Mouse (Mus musculus) left cerebral cortex, postnatal 14 days (tissue): Measurements from ENCODE around the gene Creb1. TPM values are rescaled to one million over a fixed set of nuclear protein-coding genes. Genes with fewer than 3 reads are reported as not detected.

ENCODE experiments used
- total RNA-seq, 2 experiments: library from RNA; stranded (reverse); gene quantifications; 2 replicates each; pipeline ENCODE4 v1.2.3; 2021

The Creb1 gene
- total RNA-seq, 2 experiments from 2014 or later = 48.1 to 48.8 TPM

Other genes starting within 250 kb of the Creb1 start
- gene Mettl21a, start 84.6 kb downstream of the Creb1 start, total RNA-seq = 10 to 100 TPM in 1 of 2 experiments, 1 to 10 TPM in 1; 8.7 to 11.1 TPM
- gene Ccnyl1, start 157.8 kb downstream of the Creb1 start, total RNA-seq = 10 to 100 TPM; 26.0 to 27.8 TPM
- 1 to 10 TPM in 1 of 2 experiments, under 1 TPM in 1; 0.57 to 1.5 TPM for gene Fzd5, start 205.1 kb downstream of the Creb1 start, total RNA-seq